Mouse (Mus musculus) adrenal gland, adult (tissue): ENCODE measurements around the gene Nat8f2.

Experiments
- DNase-seq, 2 experiments: peaks; one replicate each; pipeline ENCODE4 v3.0.0; 2022 to 2023; ENCODE audit warnings: low spot score in 1 of 2; ENCODE audit not compliant: inconsistent age in 2 of 2

Nat8f2 gene

DNA sequence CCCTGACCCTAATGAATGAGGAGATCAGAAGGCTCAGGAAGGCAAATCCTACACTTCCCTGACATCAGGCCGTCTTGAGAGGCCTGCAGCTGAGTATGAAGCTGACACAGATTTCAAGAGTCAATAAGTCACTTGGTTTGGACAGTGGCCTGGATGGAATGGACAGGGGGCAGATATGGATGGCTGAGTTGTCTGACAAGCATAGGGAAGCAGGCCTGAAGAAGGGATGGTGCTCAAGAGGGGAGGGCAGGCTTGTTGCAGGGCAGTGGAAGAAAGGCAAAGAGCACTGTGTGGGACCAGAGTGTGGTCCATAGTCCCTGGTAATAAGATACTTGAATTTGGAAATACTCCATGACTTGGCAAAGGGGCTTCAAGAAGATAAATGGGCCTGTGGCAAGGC, 39.5 kb downstream of the Nat8f2 start:
- DNase-seq = no peak

DNA sequence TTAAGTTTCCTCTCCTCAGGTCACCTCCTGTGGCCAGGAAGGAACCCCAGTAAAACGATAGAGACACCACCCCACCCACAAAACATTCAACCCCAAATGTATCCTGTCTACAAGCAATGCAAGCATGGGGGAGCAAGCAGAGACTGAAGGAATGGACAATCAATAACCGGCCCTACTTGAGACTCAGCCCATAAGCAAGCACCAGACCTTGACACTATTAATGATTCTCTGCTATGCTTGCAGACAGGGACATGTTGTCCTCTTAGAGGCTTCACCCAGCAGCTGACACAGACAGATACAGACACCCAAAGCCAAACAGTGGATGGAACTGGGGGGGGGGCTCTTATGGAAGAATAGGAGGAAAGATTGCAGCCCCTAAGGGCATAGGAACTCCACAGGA, 43.1 kb downstream of the Nat8f2 start:
- no peak for DNase-seq

DNA sequence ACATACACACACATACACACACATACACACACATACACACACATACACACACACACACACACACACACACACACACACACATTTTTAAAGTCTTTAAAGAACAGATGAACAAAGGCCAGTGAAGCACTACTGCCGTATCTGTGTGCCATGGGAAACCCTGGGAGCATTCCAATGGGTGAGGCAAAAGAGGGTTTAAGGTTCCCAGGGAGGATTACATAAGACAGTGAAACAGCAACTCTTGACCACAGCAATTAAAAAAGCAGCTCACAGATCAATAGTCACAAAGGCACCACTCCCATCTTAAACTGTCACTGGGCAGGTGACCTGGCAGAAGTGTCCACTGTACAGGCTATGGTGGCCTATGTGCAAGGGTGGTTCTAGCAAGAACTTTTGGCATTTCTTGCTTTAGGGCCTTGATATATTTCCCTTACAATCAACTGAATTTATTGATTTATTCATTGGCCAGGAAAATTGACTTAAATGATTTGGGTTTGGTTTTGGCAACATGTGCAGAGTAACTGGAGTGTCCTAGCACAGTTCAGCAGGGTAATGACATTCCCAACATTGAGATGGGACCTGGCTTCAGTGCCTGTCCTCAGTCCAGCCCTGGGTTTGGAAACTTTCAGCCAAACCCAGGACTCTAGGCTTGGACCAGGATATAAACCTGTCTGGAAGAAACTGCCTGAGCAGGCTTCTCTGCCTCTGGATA, 45.4 kb downstream of the Nat8f2 start:
- DNase-seq = no peak

DNA sequence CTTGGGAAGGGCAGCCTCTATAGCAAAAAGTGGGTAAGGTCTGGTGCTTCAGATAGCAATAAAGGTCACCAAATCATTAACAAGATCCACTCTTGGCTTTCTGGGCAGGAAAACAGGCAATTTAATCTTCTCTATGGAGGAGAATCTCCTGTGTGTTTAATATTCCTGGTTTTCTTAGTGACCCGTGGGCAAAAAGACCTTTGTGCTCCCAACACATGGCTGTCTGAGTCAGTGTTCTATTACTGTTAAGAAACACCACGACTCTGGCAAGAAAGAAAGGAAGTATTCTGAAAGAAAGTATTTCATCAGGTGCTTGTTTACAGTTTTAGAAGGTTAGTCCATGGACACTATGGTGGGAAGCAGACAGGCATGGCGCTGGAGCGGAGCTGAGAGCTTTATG, 46.7 kb downstream of the Nat8f2 start:
- DNase-seq = no peak

DNA sequence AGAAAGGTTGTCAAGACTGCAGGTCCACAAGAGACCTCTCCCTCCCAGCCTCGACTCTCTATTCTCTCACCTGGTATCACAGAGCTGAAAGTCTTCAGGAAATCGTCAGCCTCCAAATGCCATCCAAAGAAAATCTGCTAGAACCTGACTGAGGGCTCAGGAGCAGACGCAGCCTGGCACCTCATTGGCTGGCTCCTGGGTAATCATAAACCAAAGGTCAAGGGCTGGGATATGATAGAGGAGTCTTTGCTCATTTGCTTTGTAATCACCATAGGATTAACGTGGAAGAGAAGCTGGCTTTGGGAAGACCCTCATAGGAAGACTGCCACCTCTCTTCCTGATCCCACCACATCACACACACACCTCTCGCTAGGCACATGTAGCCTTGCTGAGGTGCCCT, 48.1 kb downstream of the Nat8f2 start, which contains the start of the genes Nat8f6 and Nat8f5:
TSS of gene Nat8f6 (minus strand) at position 118 of the 400 bp plus-strand sequence.
TSS of gene Nat8f5 (minus strand) at position 136 of the 400 bp plus-strand sequence.
- DNase-seq = no peak

DNA sequence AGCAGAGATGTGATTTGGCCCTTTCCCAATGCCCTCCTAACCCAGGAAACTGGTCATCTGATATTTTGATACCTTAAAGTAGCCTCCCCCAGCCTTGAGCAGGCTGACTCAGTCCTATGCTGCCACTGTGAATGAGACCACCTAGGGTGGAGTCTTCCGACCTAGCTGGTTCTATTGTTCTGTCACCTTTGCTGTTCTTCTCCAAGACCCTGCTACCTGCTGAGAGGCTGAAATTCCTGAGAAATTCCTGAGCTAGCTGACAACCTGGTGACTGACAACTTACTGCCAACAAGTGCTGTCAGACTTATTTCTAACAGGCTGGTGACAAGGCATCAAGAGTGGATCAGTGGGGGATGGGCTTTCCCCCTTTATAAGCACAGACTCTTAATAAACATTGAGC, 50.6 kb downstream of the Nat8f2 start:
- DNase-seq = no peak
